Mouse (Mus musculus) ES-E14 (cell line): Measurements from ENCODE around the gene 1700014D04Rik. TPM values are rescaled to one million over a fixed set of nuclear protein-coding genes. Genes with fewer than 3 reads are reported as not detected.

Experiments
- DNase-seq: peaks from one replicate; pipeline ENCODE4 v3.0.0-alpha.2; 2013; ENCODE audit warnings: low read depth, low spot score
- H3K27ac ChIP-seq: 2 replicates; pipeline ENCODE4 v1.5.1; 2012; ENCODE audit warnings: low read depth, mild to moderate bottlenecking, low read length, moderate library complexity, mixed read lengths; ENCODE audit not compliant: poor library complexity, insufficient read depth, severe bottlenecking
- H3K36me3 ChIP-seq: 2 replicates; pipeline ENCODE4 v1.6.1; 2012; ENCODE audit warnings: mild to moderate bottlenecking, low read length, moderate library complexity, mixed read lengths; ENCODE audit not compliant: control insufficient read depth, poor library complexity, insufficient read depth, severe bottlenecking
- H3K4me1 ChIP-seq, 2 experiments: fragments of 150-350 bp in 1 of 2; sonication (generic) in 1 of 2; 2 replicates each; pipeline ENCODE4 v1.6.1; 2012; ENCODE audit warnings: low read length in 2 of 2, mild to moderate bottlenecking in 1 of 2, mixed read lengths in 1 of 2; ENCODE audit not compliant: control insufficient read depth in 2 of 2, insufficient read depth in 2 of 2, poor library complexity in 1 of 2
- H3K4me3 ChIP-seq, 2 experiments: fragments of 150-350 bp in 1 of 2; sonication (generic) in 1 of 2; 2 replicates each; pipeline ENCODE4 v1.5.1; 2012; ENCODE audit warnings: low read length in 2 of 2, low read depth in 1 of 2, mild to moderate bottlenecking in 1 of 2, mixed read lengths in 1 of 2; ENCODE audit not compliant: insufficient read depth in 1 of 2, poor library complexity in 1 of 2, severe bottlenecking in 1 of 2
- H3K9ac ChIP-seq: 2 replicates; pipeline ENCODE4 v1.6.1; 2012; ENCODE audit warnings: low read depth, mild to moderate bottlenecking, low read length, mixed read lengths; ENCODE audit not compliant: poor library complexity, insufficient read depth, severe bottlenecking
- H3K9me3 ChIP-seq: fragments of 150-350 bp; sonication (generic); 2 replicates; pipeline ENCODE4 v1.6.1; 2012; ENCODE audit warnings: low read depth, mild to moderate bottlenecking, low read length; ENCODE audit not compliant: control insufficient read depth, insufficient read depth
- CHD2 ChIP-seq: IDR thresholded peaks from 2 replicates; pipeline ENCODE4 v1.6.1; 2014; ENCODE audit warnings: mild to moderate bottlenecking, low read depth, low read length, inconsistent platforms
- HCFC1 ChIP-seq: IDR thresholded peaks from 2 replicates; pipeline ENCODE4 v1.6.1; 2012; ENCODE audit warnings: low read length, inconsistent platforms, borderline replicate concordance; ENCODE audit not compliant: insufficient read depth
- MAFK ChIP-seq: IDR thresholded peaks from 2 replicates; pipeline ENCODE4 v1.6.1; 2014; ENCODE audit warnings: mild to moderate bottlenecking, low read depth, low read length, inconsistent platforms; ENCODE audit not compliant: insufficient read depth
- ZC3H11A ChIP-seq: IDR thresholded peaks from 2 replicates; pipeline ENCODE4 v1.6.1; 2012; ENCODE audit warnings: low read depth, mild to moderate bottlenecking, inconsistent platforms, low read length, borderline replicate concordance
- ZNF384 ChIP-seq: IDR thresholded peaks from 2 replicates; pipeline ENCODE4 v1.6.1; 2012; ENCODE audit warnings: low read depth, low read length, inconsistent platforms
- in situ Hi-C, 2 experiments: fragments of 600-800 bp; cut with MboI; formaldehyde crosslinking; loops; one replicate each; pipeline ENCODE4 v1.15.1; 2025; ENCODE audit warnings: low sequenced_read_pairs in 2 of 2, inconsistent platforms in 1 of 2; ENCODE audit not compliant: unreplicated experiment in 2 of 2
- total RNA-seq: library from RNA; depleted of rRNA; stranded (reverse); fragments of 300-350 nt; gene quantifications from 2 replicates; pipeline ENCODE4 v1.2.3, GENCODE M21; 2012; rRNA removed

The 1700014D04Rik gene
- total RNA-seq, 1 experiment, result 0.18 TPM

- in situ Hi-C loops, result no loop called here
- no peak for TF ChIP-seq MAFK
- no peak for TF ChIP-seq ZNF384
- no peak for TF ChIP-seq ZC3H11A
- TF ChIP-seq CHD2, result no peak
- TF ChIP-seq HCFC1, result no peak
- no peak for DNase-seq
- H3K4me1 ChIP-seq, result peaks cover 0 to 2% of the 10 kb centered on the region in 2 experiments; a peak in 1 of 4 replicates
- H3K27ac ChIP-seq, result no peak within 1 kb of the TSS
- H3K9ac ChIP-seq, result no peak within 1 kb of the TSS
- no peak within 1 kb of the TSS for H3K4me3 ChIP-seq
- no peaks in the 10 kb centered on the region for H3K9me3 ChIP-seq
- no peaks in the 10 kb centered on the region for H3K36me3 ChIP-seq
Measured at GRCm38 (mm10) chr13:59694008-59694407, 52.5 kb downstream of the 1700014D04Rik start, which contains the start of gene 4921517D22Rik. Gene 4921517D22Rik (minus strand): TSS chr13:59694108.

GRCm38 (mm10) chr13:59691478-59691877 is 55.1 kb downstream of the 1700014D04Rik start:
- Histone ChIP-seq H3K9ac (no peak overlapping the region), H3K27ac (no peak overlapping the region), H3K36me3 (no peaks in the 10 kb centered on the region), H3K9me3 (no peaks in the 10 kb centered on the region), H3K4me1 (peaks cover 0 to 2% of the 10 kb centered on the region in 2 experiments; a peak in 1 of 4 replicates), H3K4me3 (no peak overlapping the region)
- in situ Hi-C loops, result no loop called here
- DNase-seq, result no peak
- peak; percentile 54; the same call in 1 of the 2 replicates for TF ChIP-seq CHD2
- no peak for TF ChIP-seq HCFC1

Other genes starting within 250 kb of the 1700014D04Rik start
- gene Agtpbp1, start 161.5 kb downstream of the 1700014D04Rik start, total RNA-seq, result 25.0 and 32.1 TPM in 2 replicates
- 75.4 and 79.1 TPM in 2 replicates for gene Naa35, start 161.5 kb downstream of the 1700014D04Rik start, total RNA-seq
- gene Golm1, start 70.9 kb downstream of the 1700014D04Rik start, total RNA-seq, result 93.8 and 132 TPM in 2 replicates
- not detected in 2 replicates for gene 4921517D22Rik, start 52.6 kb downstream of the 1700014D04Rik start, total RNA-seq
- gene Spata31d1a, start 36.4 kb downstream of the 1700014D04Rik start, total RNA-seq, result 2.2 and 3.4 TPM in 2 replicates
- gene Spata31d1b, start 34.5 kb downstream of the 1700014D04Rik start, total RNA-seq, result 1.3 and 2.8 TPM in 2 replicates
- 0.18 and 0.48 TPM in 2 replicates for gene Spata31d1d, start 15.0 kb downstream of the 1700014D04Rik start, total RNA-seq
- 15.2 and 21.7 TPM in 2 replicates for gene Isca1, start 23.1 kb upstream of the 1700014D04Rik start, total RNA-seq
- gene Gm49354, start 35.5 kb upstream of the 1700014D04Rik start, total RNA-seq, result not detected in 2 replicates
- 27.5 and 31.1 TPM in 2 replicates for gene Tut7, start 76.4 kb upstream of the 1700014D04Rik start, total RNA-seq